Mouse (Mus musculus) heart, embryonic 10.5 days (tissue): ENCODE results near the gene Sorcs2. TPM values are rescaled to one million over a fixed set of nuclear protein-coding genes. Genes with fewer than 3 reads are reported as not detected.

Source experiments
- microRNA-seq: library from miRNA; unstranded; fragments of <30 nt; microRNA quantifications from one replicate; pipeline ENCODE4, GENCODE M21; 2017
- polyA plus RNA-seq: library from polyadenylated mRNA; unstranded; fragments of >200 nt; fragmentation: Nextera tagmentation; extraction: Ambion mirVana; gene quantifications from 2 replicates; pipeline ENCODE4 v1.2.1, GENCODE M21; 2016

Sorcs2 gene
- polyA plus RNA-seq, 1 experiment from 2014 or later: 6.9 TPM

Small RNA genes lying within 50 kb of the gene (microRNA-seq; reads per million reads assigned to microRNA genes)
- gene Mir7689: 134 reads per million, percentile 55 among the genes with 10 or more reads in this experiment

Other genes starting within 250 kb of the Sorcs2 start
- gene Psapl1, start 194.1 kb downstream of the Sorcs2 start, polyA plus RNA-seq: 0.05 and 0.11 TPM in 2 replicates
- gene Grpel1, start 66.9 kb upstream of the Sorcs2 start, polyA plus RNA-seq: 69.8 and 74.4 TPM in 2 replicates
- gene Tada2b, start 86.1 kb upstream of the Sorcs2 start, polyA plus RNA-seq: 1.2 and 1.9 TPM in 2 replicates
- gene Ccdc96, start 86.4 kb upstream of the Sorcs2 start, polyA plus RNA-seq: 0.33 and 0.62 TPM in 2 replicates
- gene Tbc1d14, start 195.1 kb upstream of the Sorcs2 start, polyA plus RNA-seq: 22.5 and 26.8 TPM in 2 replicates